Mouse (Mus musculus) embryonic facial prominence, embryonic 13.5 days (tissue): ENCODE results near the gene Rab34. TPM values are rescaled to one million over a fixed set of nuclear protein-coding genes. Genes with fewer than 3 reads are reported as not detected.
"Not testable (repeated sequence)": the region's sequence is repeated elsewhere in the genome, so short reads cannot be mapped to it uniquely, and the experiment has no call there.

Experiments
- ATAC-seq: fragments of 200-750 bp; cut with Nextera tagmentation; 2 replicates; pipeline ENCODE4 v1.8.0; 2017; ENCODE audit warnings: low read depth; ENCODE audit not compliant: insufficient number of reproducible peaks, insufficient read depth, low FRiP score, low TSS enrichment
- H3K27ac ChIP-seq: fragments of 300-500 bp; sonication (generic); 2 replicates; pipeline ENCODE4 v1.5.1; 2015; ENCODE audit warnings: moderate library complexity, mild to moderate bottlenecking, inconsistent platforms
- H3K27me3 ChIP-seq: fragments of 300-500 bp; sonication (generic); 2 replicates; pipeline ENCODE4 v1.6.1; 2015; ENCODE audit warnings: mild to moderate bottlenecking, inconsistent platforms
- H3K36me3 ChIP-seq: fragments of 300-500 bp; sonication (generic); 2 replicates; pipeline ENCODE4 v1.6.1; 2015; ENCODE audit warnings: mild to moderate bottlenecking, inconsistent platforms
- H3K4me1 ChIP-seq: fragments of 300-500 bp; sonication (generic); 2 replicates; pipeline ENCODE4 v1.6.1; 2015; ENCODE audit warnings: inconsistent platforms
- H3K4me2 ChIP-seq: fragments of 300-500 bp; sonication (generic); 2 replicates; pipeline ENCODE4 v1.6.1; 2015; ENCODE audit warnings: moderate library complexity, mild to moderate bottlenecking, inconsistent platforms
- H3K4me3 ChIP-seq: fragments of 300-500 bp; sonication (generic); 2 replicates; pipeline ENCODE4 v1.5.1; 2015; ENCODE audit warnings: mild to moderate bottlenecking, inconsistent platforms
- H3K9ac ChIP-seq: fragments of 300-500 bp; sonication (generic); 2 replicates; pipeline ENCODE4 v1.6.1; 2015; ENCODE audit warnings: mild to moderate bottlenecking, inconsistent platforms
- H3K9me3 ChIP-seq: fragments of 300-500 bp; sonication (generic); 2 replicates; pipeline ENCODE4 v1.6.1; 2016; ENCODE audit warnings: inconsistent platforms
- WGBS: fragments of 180-500 bp; shearing (Covaris S2); methylation state at CpG from one replicate; pipeline ENCODE4 v1.1.7; 2015; ENCODE audit warnings: mixed read lengths; 5-methylcytosine and 5-hydroxymethylcytosine counted together
- polyA plus RNA-seq: library from polyadenylated mRNA; unstranded; fragments of >200 nt; fragmentation: Nextera tagmentation; extraction: Ambion mirVana; gene quantifications from 2 replicates; pipeline ENCODE4 v1.2.1, GENCODE M21; 2015

Rab34 gene
- polyA plus RNA-seq, 1 experiment from 2014 or later: 188 TPM

GRCm38 (mm10) chr11:78182961-78183844, 5.0 kb upstream of the Rab34 start, which contains the start of gene Rpl23a:
Gene Rpl23a, minus strand, starts transcription at chr11:78183584.
- under 1% methylated on average over 38 of the region's 38 CpGs for WGBS
- ATAC-seq: peak; percentile 86
- Histone ChIP-seq H3K27ac (peak within 1 kb of the TSS; percentile 97), H3K9ac (peak within 1 kb of the TSS; percentile 97), H3K4me3 (peak within 1 kb of the TSS; percentile 68), H3K36me3 (peaks cover 32% of the 10 kb centered on the region), H3K4me2 (peak within 1 kb of the TSS; percentile 76), H3K4me1 (peaks cover 40% of the 10 kb centered on the region), H3K9me3 (no peaks in the 10 kb centered on the region), H3K27me3 (no peaks in the 10 kb centered on the region)

GRCm38 (mm10) chr11:78183884-78184514, 4.2 kb upstream of the Rab34 start:
- H3K9me3 ChIP-seq: no peaks in the 10 kb centered on the region
- H3K36me3 ChIP-seq: peaks cover 32% of the 10 kb centered on the region
- H3K4me2 ChIP-seq: peak overlapping the region; percentile 55
- H3K4me1 ChIP-seq: peaks cover 39% of the 10 kb centered on the region
- H3K4me3 ChIP-seq: peak overlapping the region; percentile 68
- WGBS: 58% methylated on average over 10 of the region's 10 CpGs
- H3K9ac ChIP-seq: peak overlapping the region; percentile 61
- peak overlapping the region; percentile 71 for H3K27ac ChIP-seq
- no peak for ATAC-seq
- H3K27me3 ChIP-seq: no peaks in the 10 kb centered on the region

GRCm38 (mm10) chr11:78184702-78185101, 3.5 kb upstream of the Rab34 start:
- H3K27ac ChIP-seq, H3K27me3 ChIP-seq, H3K4me2 ChIP-seq, H3K4me3 ChIP-seq, ATAC-seq, H3K9me3 ChIP-seq, H3K9ac ChIP-seq: not testable (repeated sequence)
- H3K4me1 ChIP-seq: peaks cover 35% of the 10 kb centered on the region
- 94% methylated on average over 6 of the region's 6 CpGs for WGBS
- peaks cover 26% of the 10 kb centered on the region for H3K36me3 ChIP-seq

GRCm38 (mm10) chr11:78189234-78190040, 1.2 kb downstream of the Rab34 start:
- H3K9me3 ChIP-seq: no peaks in the 10 kb centered on the region
- H3K4me3 ChIP-seq: peak overlapping the region; percentile 78
- H3K36me3 ChIP-seq: peaks cover 32% of the 10 kb centered on the region
- H3K4me1 ChIP-seq: peaks cover 19% of the 10 kb centered on the region
- peak; percentile 81 for ATAC-seq
- peak overlapping the region; percentile 100 for H3K27ac ChIP-seq
- under 1% methylated on average over 42 of the region's 42 CpGs for WGBS
- peak overlapping the region; percentile 71 for H3K4me2 ChIP-seq
- H3K27me3 ChIP-seq: no peaks in the 10 kb centered on the region
- H3K9ac ChIP-seq: peak overlapping the region; percentile 94

GRCm38 (mm10) chr11:78190041-78190440, 1.8 kb downstream of the Rab34 start:
- Histone ChIP-seq H3K9ac (peak overlapping the region; percentile 94), H3K4me3 (peak overlapping the region; percentile 78), H3K4me1 (peaks cover 22% of the 10 kb centered on the region), H3K36me3 (peaks cover 32% of the 10 kb centered on the region), H3K27me3 (no peaks in the 10 kb centered on the region), H3K27ac (peak overlapping the region; percentile 100), H3K4me2 (peak overlapping the region; percentile 71), H3K9me3 (no peaks in the 10 kb centered on the region)
- 51% methylated on average over 6 of the region's 6 CpGs for WGBS
- no peak for ATAC-seq

GRCm38 (mm10) chr11:78193113-78193512, 4.9 kb downstream of the Rab34 start, which contains the start of gene Proca1:
Gene Proca1, plus strand, starts transcription at chr11:78193392.
- Histone ChIP-seq H3K27ac (no peak within 1 kb of the TSS), H3K4me2 (peak within 1 kb of the TSS; percentile 68), H3K9ac (no peak within 1 kb of the TSS)

GRCm38 (mm10) chr11:78194411-78195100, 6.3 kb downstream of the Rab34 start:
- H3K4me3 ChIP-seq: peak overlapping the region; percentile 50
- WGBS: 2% methylated on average over 30 of the region's 30 CpGs
- ATAC-seq: peak; percentile 68; the same call in 1 of the 2 replicates
- H3K27me3 ChIP-seq: no peaks in the 10 kb centered on the region
- H3K36me3 ChIP-seq: peaks cover 32% of the 10 kb centered on the region
- peak overlapping the region; percentile 68 for H3K4me2 ChIP-seq
- peak overlapping the region; percentile 64 for H3K9ac ChIP-seq
- H3K27ac ChIP-seq: peak overlapping the region; percentile 28; the same call in 1 of the 2 replicates
- H3K4me1 ChIP-seq: peaks cover 22% of the 10 kb centered on the region
- no peaks in the 10 kb centered on the region for H3K9me3 ChIP-seq

More at GRCm38 (mm10) chr11:78193113-78193512, 4.9 kb downstream of the Rab34 start, which contains the start of gene Proca1:
- ATAC-seq: no peak
- Histone ChIP-seq H3K9me3 (no peaks in the 10 kb centered on the region), H3K36me3 (peaks cover 32% of the 10 kb centered on the region), H3K4me1 (peaks cover 23% of the 10 kb centered on the region), H3K4me3 (peak within 1 kb of the TSS; percentile 50), H3K27me3 (no peaks in the 10 kb centered on the region)
- WGBS: 80% methylated on average over 1 of the region's 1 CpGs

- no peak for ATAC-seq
These were observed 7.1 kb downstream of the Rab34 start for GRCm38 (mm10) chr11:78195101-78195863.

GRCm38 (mm10) chr11:78202372-78202771, 14.1 kb downstream of the Rab34 start:
- H3K4me1 ChIP-seq: no peaks in the 10 kb centered on the region
- no peak overlapping the region for H3K9ac ChIP-seq
- WGBS: 95% methylated on average over 3 of the region's 3 CpGs
- H3K27ac ChIP-seq: no peak overlapping the region
- H3K4me2 ChIP-seq: no peak overlapping the region
- H3K9me3 ChIP-seq: no peaks in the 10 kb centered on the region
- no peak overlapping the region for H3K4me3 ChIP-seq
- no peaks in the 10 kb centered on the region for H3K27me3 ChIP-seq
- H3K36me3 ChIP-seq: peaks cover 45% of the 10 kb centered on the region
- no peak for ATAC-seq

More at GRCm38 (mm10) chr11:78195101-78195863, 7.1 kb downstream of the Rab34 start:
- peak overlapping the region; percentile 64 for H3K9ac ChIP-seq
- no peak overlapping the region for H3K27ac ChIP-seq
- no peaks in the 10 kb centered on the region for H3K9me3 ChIP-seq
- H3K27me3 ChIP-seq: no peaks in the 10 kb centered on the region
- WGBS: 53% methylated on average over 23 of the region's 23 CpGs
- H3K4me3 ChIP-seq: peak overlapping the region; percentile 50
- H3K4me2 ChIP-seq: peak overlapping the region; percentile 68
- H3K36me3 ChIP-seq: peaks cover 31% of the 10 kb centered on the region
- H3K4me1 ChIP-seq: peaks cover 14% of the 10 kb centered on the region

GRCm38 (mm10) chr11:78204287-78204686, 16.1 kb downstream of the Rab34 start:
- 85% methylated on average over 6 of the region's 6 CpGs for WGBS
- no peak for ATAC-seq

More at GRCm38 (mm10) chr11:78204287-78204686, 16.1 kb downstream of the Rab34 start:
- Histone ChIP-seq H3K4me2 (no peak overlapping the region), H3K36me3 (peaks cover 64% of the 10 kb centered on the region), H3K4me3 (no peak overlapping the region), H3K27ac (no peak overlapping the region), H3K4me1 (no peaks in the 10 kb centered on the region), H3K9me3 (no peaks in the 10 kb centered on the region), H3K27me3 (no peaks in the 10 kb centered on the region), H3K9ac (no peak overlapping the region)
